Mouse (Mus musculus) embryonic facial prominence, embryonic 11.5 days (tissue): Measurements from ENCODE around the gene Gm20388. TPM values are rescaled to one million over a fixed set of nuclear protein-coding genes. Genes with fewer than 3 reads are reported as not detected.

Experiments
- ATAC-seq: fragments of 200-750 bp; cut with Nextera tagmentation; replicated peaks from 2 replicates; pipeline ENCODE4 v1.8.0; 2017; ENCODE audit warnings: low read depth; ENCODE audit not compliant: insufficient number of reproducible peaks, low FRiP score, low TSS enrichment
- DNase-seq: peaks from one replicate; pipeline ENCODE4 v3.0.0-alpha.2; 2015; ENCODE audit warnings: low spot score
- H3K27ac ChIP-seq: fragments of 300-500 bp; sonication (generic); replicated peaks from 2 replicates; pipeline ENCODE4 v1.5.1; 2014; ENCODE audit warnings: mild to moderate bottlenecking, low read depth, low read length, control low read depth
- H3K27me3 ChIP-seq: fragments of 300-500 bp; sonication (generic); 2 replicates; pipeline ENCODE4 v1.6.1; 2014; ENCODE audit warnings: mild to moderate bottlenecking, low read length, moderate library complexity, mixed read lengths; ENCODE audit not compliant: control insufficient read depth, insufficient read depth
- H3K36me3 ChIP-seq: fragments of 300-500 bp; sonication (generic); replicated peaks from 2 replicates; pipeline ENCODE4 v1.6.1; 2014; ENCODE audit warnings: low read depth, mild to moderate bottlenecking, low read length, moderate library complexity, mixed read lengths; ENCODE audit not compliant: control insufficient read depth, insufficient read depth
- H3K4me1 ChIP-seq: fragments of 300-500 bp; sonication (generic); 2 replicates; pipeline ENCODE4 v1.6.1; 2014; ENCODE audit warnings: low read length, mixed read lengths; ENCODE audit not compliant: control insufficient read depth, insufficient read depth
- H3K4me2 ChIP-seq: fragments of 300-500 bp; sonication (generic); 2 replicates; pipeline ENCODE4 v1.6.1; 2014; ENCODE audit warnings: low read depth, mild to moderate bottlenecking, control low read depth, low read length, moderate library complexity
- H3K4me3 ChIP-seq: fragments of 300-500 bp; sonication (generic); 2 replicates; pipeline ENCODE4 v1.5.1; 2014; ENCODE audit warnings: low read depth, low read length, control low read depth
- H3K9ac ChIP-seq: fragments of 300-500 bp; sonication (generic); replicated peaks from 2 replicates; pipeline ENCODE4 v1.6.1; 2014; ENCODE audit warnings: mild to moderate bottlenecking, control low read depth, low read length
- H3K9me3 ChIP-seq: fragments of 300-500 bp; sonication (generic); replicated peaks from 2 replicates; pipeline ENCODE4 v1.6.1; 2016; ENCODE audit warnings: mild to moderate bottlenecking, low read length, inconsistent platforms, mixed read lengths; ENCODE audit not compliant: control insufficient read depth
- WGBS: fragments of 180-500 bp; shearing (Covaris S2); extraction: QIAGEN DNeasy Blood & Tissue Kit; methylation state at CpG from one replicate; pipeline ENCODE4 v1.1.7; 2014; 5-methylcytosine and 5-hydroxymethylcytosine counted together
- polyA plus RNA-seq: library from polyadenylated mRNA; unstranded; fragments of >200 nt; fragmentation: Nextera tagmentation; extraction: Ambion mirVana; gene quantifications from 2 replicates; pipeline ENCODE4 v1.2.1, GENCODE M21; 2014

The Gm20388 gene
- polyA plus RNA-seq, 1 experiment from 2014 or later, result 3.1 TPM

DNA sequence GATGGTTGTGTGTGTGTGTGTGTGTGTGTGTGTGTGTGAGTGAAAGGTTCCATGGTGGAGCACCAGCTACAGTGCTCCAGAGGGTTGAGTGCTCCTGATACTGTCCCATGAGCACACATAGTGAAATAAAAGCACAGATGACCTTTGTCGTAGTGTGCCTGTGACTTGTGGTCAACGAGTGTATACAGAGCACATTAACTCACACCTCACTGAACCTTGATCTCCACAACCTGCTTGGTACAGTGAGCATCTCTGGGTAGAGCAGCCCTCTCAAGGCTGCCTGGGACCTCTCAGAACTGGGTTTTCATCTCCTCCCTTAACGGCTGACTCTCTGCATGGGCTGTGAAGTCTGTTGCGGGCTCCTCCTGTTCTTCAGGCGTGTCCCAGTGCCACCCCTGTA is 4381.1 kb downstream of the Gm20388 start:
- no peak overlapping the region for H3K27ac ChIP-seq
- no peak for ATAC-seq

DNA sequence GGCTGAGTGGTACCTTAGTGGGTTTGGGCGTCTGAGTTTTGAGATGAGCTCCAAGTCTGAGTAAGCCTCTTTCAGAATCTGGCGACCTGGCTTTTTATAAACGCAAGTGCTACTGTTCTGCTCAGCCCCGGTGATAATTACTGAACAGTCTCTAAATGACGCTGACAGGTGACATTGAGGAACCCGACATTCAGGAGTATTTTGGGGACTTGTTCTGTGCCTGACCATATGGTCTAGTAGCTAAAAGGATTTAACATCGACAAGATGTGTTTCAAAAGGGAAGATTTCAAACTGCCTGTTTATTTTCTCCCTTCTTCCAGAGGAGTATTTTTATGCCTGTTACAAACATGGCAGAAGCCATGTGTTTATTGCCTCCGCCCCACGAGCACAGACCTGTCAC is 4382.3 kb downstream of the Gm20388 start:
- no peak overlapping the region for H3K27ac ChIP-seq
- WGBS, result 82% methylated on average over 9 of the region's 9 CpGs
- no peak for ATAC-seq

More for the DNA sequence above, 4381.1 kb downstream of the Gm20388 start:
- DNase-seq, result no peak
- Histone ChIP-seq H3K27me3 (no peaks in the 10 kb centered on the region), H3K4me1 (no peaks in the 10 kb centered on the region), H3K9me3 (no peaks in the 10 kb centered on the region), H3K4me3 (no peak overlapping the region), H3K9ac (no peak overlapping the region), H3K36me3 (no peaks in the 10 kb centered on the region), H3K4me2 (no peak overlapping the region)
- WGBS, result 91% methylated on average over 5 of the region's 5 CpGs

DNA sequence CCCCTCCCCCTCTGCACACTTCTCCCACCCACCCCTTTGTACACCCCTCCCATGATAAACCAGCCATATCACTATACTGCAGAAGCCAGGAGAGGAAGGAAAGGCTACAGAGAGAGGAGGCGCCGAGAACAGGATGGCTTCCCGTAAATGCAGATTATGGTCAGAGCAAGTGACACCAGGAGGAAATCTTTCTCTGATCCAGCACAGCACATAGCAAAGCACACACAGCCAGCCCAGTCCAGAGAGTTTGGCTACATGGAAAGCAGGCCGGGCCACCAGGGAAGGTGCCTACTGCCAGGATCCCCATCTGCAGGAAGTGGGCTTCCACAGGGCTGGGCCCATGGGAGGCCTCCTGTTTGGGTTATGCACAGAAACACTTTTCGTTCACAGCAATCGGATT is 4383.8 kb downstream of the Gm20388 start:
- Histone ChIP-seq H3K9ac (no peak overlapping the region), H3K4me2 (no peak overlapping the region), H3K36me3 (no peaks in the 10 kb centered on the region), H3K27ac (no peak overlapping the region), H3K4me3 (no peak overlapping the region), H3K9me3 (no peaks in the 10 kb centered on the region), H3K4me1 (no peaks in the 10 kb centered on the region), H3K27me3 (no peaks in the 10 kb centered on the region)
- 73% methylated on average over 6 of the region's 6 CpGs for WGBS
- DNase-seq (no peak), ATAC-seq (no peak)

More for the DNA sequence above, 4382.3 kb downstream of the Gm20388 start:
- Histone ChIP-seq H3K4me1 (no peaks in the 10 kb centered on the region), H3K36me3 (no peaks in the 10 kb centered on the region), H3K4me3 (no peak overlapping the region), H3K9me3 (no peaks in the 10 kb centered on the region), H3K4me2 (no peak overlapping the region), H3K9ac (no peak overlapping the region), H3K27me3 (no peaks in the 10 kb centered on the region)
- DNase-seq, result no peak

DNA sequence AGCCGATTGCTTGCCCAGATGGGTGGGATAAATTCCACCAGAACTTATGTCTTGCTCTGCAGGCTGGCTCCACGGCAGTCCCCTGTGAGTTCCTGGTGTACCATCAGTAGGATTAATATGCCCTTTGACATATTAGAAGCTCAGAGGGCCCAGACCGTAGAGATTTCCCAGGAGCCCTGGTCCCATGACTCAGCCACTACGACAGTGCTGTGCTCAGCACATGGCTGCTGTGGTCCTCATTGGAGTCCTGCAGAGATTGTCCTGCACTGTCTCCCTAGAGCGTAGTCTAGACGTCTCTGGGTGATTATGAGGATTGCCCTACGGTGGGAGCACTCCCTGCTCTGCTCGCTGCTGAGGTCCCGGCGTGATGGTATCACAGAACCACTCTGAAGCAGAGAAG is 4384.3 kb downstream of the Gm20388 start:
- Histone ChIP-seq H3K9me3 (no peaks in the 10 kb centered on the region), H3K27me3 (no peaks in the 10 kb centered on the region), H3K4me2 (no peak overlapping the region), H3K36me3 (no peaks in the 10 kb centered on the region), H3K4me1 (no peaks in the 10 kb centered on the region), H3K4me3 (no peak overlapping the region), H3K9ac (no peak overlapping the region), H3K27ac (no peak overlapping the region)
- DNase-seq, result no peak
- no peak for ATAC-seq
- WGBS, result 80% methylated on average over 10 of the region's 10 CpGs

DNA sequence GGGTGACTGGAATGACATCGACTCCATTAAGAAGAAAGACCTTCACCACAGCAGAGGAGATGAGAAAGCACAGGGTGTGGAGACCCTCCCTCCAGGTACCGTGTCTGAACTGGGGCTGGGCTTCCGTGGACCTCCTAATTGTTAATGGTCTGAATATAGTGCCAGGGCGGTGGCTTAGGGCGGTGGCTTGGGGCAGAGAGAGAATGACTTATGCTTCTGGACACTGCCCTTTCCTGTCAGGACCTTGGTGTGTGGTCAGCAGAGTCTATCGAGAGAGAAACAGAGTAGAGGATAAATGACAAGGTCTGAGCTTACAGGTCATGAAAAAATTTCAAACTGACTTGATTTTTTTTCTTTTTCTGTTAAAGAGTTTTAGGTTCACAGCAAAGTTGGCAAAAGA is 4384.7 kb downstream of the Gm20388 start:
- Histone ChIP-seq H3K4me1 (no peaks in the 10 kb centered on the region), H3K27me3 (no peaks in the 10 kb centered on the region), H3K9ac (no peak overlapping the region), H3K4me3 (no peak overlapping the region), H3K4me2 (no peak overlapping the region), H3K9me3 (no peaks in the 10 kb centered on the region), H3K27ac (no peak overlapping the region), H3K36me3 (no peaks in the 10 kb centered on the region)
- no peak for ATAC-seq
- no peak for DNase-seq
- 85% methylated on average over 6 of the region's 6 CpGs for WGBS

DNA sequence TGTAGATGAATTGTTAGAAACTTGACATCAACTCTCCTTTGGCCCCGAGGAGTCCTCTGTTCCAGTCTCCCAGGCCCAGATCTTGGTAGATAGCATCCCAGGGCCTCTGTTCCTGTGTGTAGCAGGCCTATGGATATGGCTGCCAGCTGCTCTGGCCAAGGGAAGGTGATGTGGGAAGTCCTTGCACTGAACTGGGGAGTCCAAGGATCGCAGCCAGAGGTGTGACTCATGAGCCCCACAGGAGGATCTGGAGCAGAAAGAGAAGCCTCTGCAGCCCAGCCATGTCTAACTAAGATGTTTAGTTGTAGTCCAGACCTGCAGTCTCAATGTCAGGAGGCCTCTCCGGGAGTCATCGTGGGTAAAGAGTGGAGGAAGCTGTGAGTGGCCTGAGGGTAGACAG is 4390.9 kb downstream of the Gm20388 start:
- DNase-seq, result no peak
- Histone ChIP-seq H3K9ac (no peak overlapping the region), H3K4me3 (no peak overlapping the region), H3K27ac (no peak overlapping the region), H3K9me3 (no peaks in the 10 kb centered on the region), H3K27me3 (no peaks in the 10 kb centered on the region), H3K36me3 (no peaks in the 10 kb centered on the region), H3K4me2 (no peak overlapping the region), H3K4me1 (no peaks in the 10 kb centered on the region)
- 92% methylated on average over 4 of the region's 4 CpGs for WGBS
- no peak for ATAC-seq

DNA sequence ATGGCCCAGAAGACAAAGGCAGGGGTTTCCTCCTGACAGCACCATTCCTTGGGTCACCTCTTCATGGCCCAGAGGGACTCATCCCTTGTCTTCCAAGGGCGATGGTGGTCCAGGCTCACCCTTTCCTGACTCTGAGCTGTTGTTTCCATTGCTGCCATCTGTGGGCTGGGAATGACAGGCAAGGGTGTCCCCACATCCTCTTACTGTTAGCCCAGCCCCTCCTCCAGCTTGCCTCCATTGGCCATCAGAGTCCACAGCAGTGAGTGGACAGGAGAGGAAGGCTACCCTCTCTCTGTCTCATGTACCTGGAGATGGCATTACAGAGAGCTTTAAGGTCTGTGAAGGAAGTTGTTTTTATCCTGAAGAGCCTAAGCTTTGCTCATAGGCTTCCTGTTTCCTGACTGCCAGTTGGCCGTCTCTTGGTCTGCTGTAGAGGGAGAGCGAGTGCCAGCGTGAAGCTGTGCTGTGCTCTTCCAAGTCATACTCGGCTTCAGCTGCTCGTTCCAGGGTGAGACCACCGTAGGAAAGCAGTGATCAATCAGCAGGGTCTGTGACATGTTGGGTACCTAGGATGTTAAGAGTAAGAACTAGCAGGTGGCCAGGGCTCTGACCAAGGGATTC is 4391.4 kb downstream of the Gm20388 start:
- ATAC-seq, result no peak
- H3K4me1 ChIP-seq, result no peaks in the 10 kb centered on the region
- H3K27ac ChIP-seq, result no peak overlapping the region
- 87% methylated on average over 7 of the region's 7 CpGs for WGBS
- H3K9me3 ChIP-seq, result no peaks in the 10 kb centered on the region
- no peak overlapping the region for H3K4me2 ChIP-seq
- H3K36me3 ChIP-seq, result no peaks in the 10 kb centered on the region
- no peaks in the 10 kb centered on the region for H3K27me3 ChIP-seq
- no peak overlapping the region for H3K4me3 ChIP-seq
- H3K9ac ChIP-seq, result no peak overlapping the region
- no peak for DNase-seq

DNA sequence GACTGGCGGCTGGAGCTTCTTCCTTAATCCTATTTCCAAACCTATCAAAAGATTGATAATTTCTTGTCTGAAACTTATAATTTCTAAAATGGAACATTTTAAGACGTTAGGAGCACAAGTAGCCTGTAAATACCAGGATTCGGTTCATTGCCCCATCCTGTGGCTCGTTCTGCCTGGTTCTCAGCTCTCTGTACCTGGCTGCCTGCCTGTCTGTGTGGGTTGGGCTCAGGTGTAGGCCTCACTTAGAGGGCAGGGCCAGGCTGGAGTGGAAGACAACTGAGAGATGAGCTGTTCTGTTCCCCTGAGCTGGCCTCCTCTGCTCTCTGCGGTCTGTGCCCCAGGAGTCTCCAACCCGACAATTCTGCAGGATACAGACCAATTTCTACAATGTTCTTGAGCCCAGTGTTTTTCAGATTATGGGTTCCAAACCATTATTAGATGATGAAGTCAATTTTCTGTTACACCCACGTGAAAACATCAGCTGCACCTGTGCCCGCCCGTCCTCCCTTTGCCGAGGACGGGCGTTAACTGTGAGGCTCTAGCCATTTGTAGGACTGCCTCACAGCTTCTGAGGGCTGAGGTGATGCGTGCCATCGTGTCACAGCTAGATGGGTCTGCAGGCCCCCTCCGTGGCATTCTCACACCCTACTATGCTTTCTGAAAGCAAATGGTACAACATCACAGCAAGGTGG is 4392.7 kb downstream of the Gm20388 start:
- H3K27me3 ChIP-seq, result no peaks in the 10 kb centered on the region
- H3K4me2 ChIP-seq, result no peak overlapping the region
- no peak overlapping the region for H3K9ac ChIP-seq
- ATAC-seq, result no peak
- DNase-seq, result no peak
- no peaks in the 10 kb centered on the region for H3K4me1 ChIP-seq
- H3K27ac ChIP-seq, result no peak overlapping the region
- WGBS, result 92% methylated on average over 15 of the region's 15 CpGs
- H3K36me3 ChIP-seq, result no peaks in the 10 kb centered on the region
- no peak overlapping the region for H3K4me3 ChIP-seq
- H3K9me3 ChIP-seq, result no peaks in the 10 kb centered on the region
